Mouse (Mus musculus): ENCODE measurements around the gene Brsk2. TPM values are rescaled to one million over a fixed set of nuclear protein-coding genes. Genes with fewer than 3 reads are reported as not detected.
A peak's percentile ranks its signal among the peaks of the same experiment; 100 is the strongest.

Gene Brsk2
- polyA plus RNA-seq, 1 experiment from 2014 or later: 0.33 TPM

DNA sequence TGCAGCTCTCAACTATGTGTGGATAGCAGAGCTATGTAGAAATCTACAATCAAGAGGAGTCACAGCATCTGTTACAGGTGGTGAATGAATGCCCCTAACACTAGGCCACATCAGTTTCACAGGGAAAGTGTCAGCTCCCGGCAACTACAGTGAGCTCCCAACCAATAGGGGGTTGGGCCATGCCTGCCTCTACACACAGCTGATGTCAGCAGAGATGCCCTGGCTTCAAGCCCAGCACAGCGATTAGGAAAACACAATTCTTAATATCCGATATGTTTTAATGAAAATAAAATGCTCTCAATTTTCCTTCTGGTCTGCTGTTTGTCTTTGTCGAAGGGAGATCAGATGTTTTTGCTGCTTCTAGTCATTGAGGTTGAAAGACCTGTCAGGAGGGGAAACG, 6.1 kb upstream of the Brsk2 start:
- Histone ChIP-seq H3K4me3 (no peak overlapping the region), H3K4me1 (no peaks in the 10 kb centered on the region), H3K9ac (no peak overlapping the region), H3K9me3 (replicated peaks) (no peaks in the 10 kb centered on the region), H3K27me3 (replicated peaks) (peaks cover 64% of the 10 kb centered on the region), H3K4me2 (no peak overlapping the region), H3K27ac (no peak overlapping the region), H3K36me3 (no peaks in the 10 kb centered on the region)
- 54% methylated on average over 5 of the region's 5 CpGs for WGBS (ENCODE audit: insufficient replicate concordance)
- no peak for ATAC-seq

- Histone ChIP-seq H3K4me2 (no peak overlapping the region), H3K27ac (no peak overlapping the region), H3K4me3 (no peak overlapping the region), H3K4me1 (peaks cover 6% of the 10 kb centered on the region; the same call in 1 of the 2 replicates), H3K9ac (no peak overlapping the region), H3K36me3 (no peaks in the 10 kb centered on the region), H3K27me3 (replicated peaks) (peaks cover 75% of the 10 kb centered on the region), H3K9me3 (replicated peaks) (no peaks in the 10 kb centered on the region)
- ATAC-seq: no peak
- WGBS (ENCODE audit: insufficient replicate concordance): 39% methylated on average over 7 of the region's 7 CpGs
Measured at GRCm38 (mm10) chr7:141945927-141946326, 3.6 kb upstream of the Brsk2 start.

DNA sequence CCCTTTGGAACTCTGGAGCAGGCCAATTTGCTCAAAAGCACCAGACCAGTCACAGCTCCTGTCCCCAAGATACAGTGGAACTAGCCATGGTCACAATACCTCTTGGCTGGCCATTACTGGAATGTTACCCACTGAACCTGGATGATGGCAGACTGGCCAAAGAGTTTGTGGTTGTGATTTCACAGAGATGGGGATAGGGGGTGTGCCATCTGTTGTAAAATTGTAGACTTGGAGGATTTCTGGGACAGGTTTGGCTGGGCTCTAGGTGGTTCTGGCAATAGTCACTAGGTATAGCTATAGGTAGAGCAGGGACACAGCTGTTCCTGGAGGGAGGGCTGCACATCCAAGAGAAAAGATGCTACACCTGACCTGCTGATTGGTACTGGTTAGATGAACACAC, 2.0 kb upstream of the Brsk2 start:
- ATAC-seq: no peak
- Histone ChIP-seq H3K27me3 (replicated peaks) (peaks cover 87% of the 10 kb centered on the region), H3K4me3 (no peak overlapping the region), H3K27ac (no peak overlapping the region), H3K36me3 (no peaks in the 10 kb centered on the region), H3K9ac (no peak overlapping the region), H3K9me3 (replicated peaks) (no peaks in the 10 kb centered on the region), H3K4me1 (peaks cover 6% of the 10 kb centered on the region; the same call in 1 of the 2 replicates), H3K4me2 (no peak overlapping the region)

GRCm38 (mm10) chr7:141948045-141948444, 1.5 kb upstream of the Brsk2 start:
- H3K36me3 ChIP-seq: no peaks in the 10 kb centered on the region
- H3K27me3 ChIP-seq (replicated peaks): peaks cover 92% of the 10 kb centered on the region
- WGBS (ENCODE audit: insufficient replicate concordance): 15% methylated on average over 1 of the region's 1 CpGs
- no peak overlapping the region for H3K9ac ChIP-seq
- no peak overlapping the region for H3K4me3 ChIP-seq
- ATAC-seq: no peak
- H3K4me2 ChIP-seq: no peak overlapping the region
- H3K9me3 ChIP-seq (replicated peaks): no peaks in the 10 kb centered on the region
- H3K27ac ChIP-seq: no peak overlapping the region
- peaks cover 6% of the 10 kb centered on the region; the same call in 1 of the 2 replicates for H3K4me1 ChIP-seq

DNA sequence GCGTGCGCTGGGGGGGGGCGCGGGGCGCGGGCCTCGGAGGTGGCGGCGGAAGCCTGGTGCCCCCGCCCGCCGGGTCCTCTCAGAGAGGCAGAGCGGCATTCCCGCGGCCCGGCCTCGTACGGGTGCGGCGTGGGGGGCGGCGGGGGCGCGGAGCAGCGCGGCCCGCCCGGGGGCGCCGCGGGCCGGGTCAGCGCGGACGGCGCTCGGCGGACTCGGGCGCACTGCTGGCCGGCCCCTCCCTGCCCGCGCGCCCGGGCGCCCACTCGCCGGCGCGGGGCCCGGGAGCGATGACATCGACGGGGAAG, 200 bp downstream of the Brsk2 start:
- H3K4me2 ChIP-seq: peak overlapping the region; percentile 62
- H3K9me3 ChIP-seq (replicated peaks): no peaks in the 10 kb centered on the region
- H3K4me1 ChIP-seq: peaks cover 6% of the 10 kb centered on the region; the same call in 1 of the 2 replicates
- 0 out of 2 replicates have a peak, but pooled peaks have one; percentile 9 for ATAC-seq
- peak overlapping the region; percentile 42 for H3K4me3 ChIP-seq
- no peak overlapping the region for H3K9ac ChIP-seq
- WGBS (ENCODE audit: insufficient replicate concordance): 1% methylated on average over 26 of the region's 54 CpGs
- peaks cover 96% of the 10 kb centered on the region for H3K27me3 ChIP-seq (replicated peaks)
- H3K27ac ChIP-seq: no peak overlapping the region
- H3K36me3 ChIP-seq: no peaks in the 10 kb centered on the region

- no peak overlapping the region for H3K9ac ChIP-seq
- ATAC-seq: peak; percentile 11; the same call in 1 of the 2 replicates
Measured at GRCm38 (mm10) chr7:141950104-141951013, 808 bp downstream of the Brsk2 start.

GRCm38 (mm10) chr7:141951821-141952220, 2.3 kb downstream of the Brsk2 start:
- Histone ChIP-seq H3K36me3 (no peaks in the 10 kb centered on the region), H3K27ac (no peak overlapping the region), H3K4me1 (peaks cover 6% of the 10 kb centered on the region; the same call in 1 of the 2 replicates), H3K9me3 (replicated peaks) (no peaks in the 10 kb centered on the region), H3K4me3 (no peak overlapping the region), H3K27me3 (replicated peaks) (peaks cover 88% of the 10 kb centered on the region), H3K4me2 (no peak overlapping the region), H3K9ac (no peak overlapping the region)
- WGBS (ENCODE audit: insufficient replicate concordance): 75% methylated on average over 4 of the region's 4 CpGs
- ATAC-seq: no peak

More at GRCm38 (mm10) chr7:141950104-141951013, 808 bp downstream of the Brsk2 start:
- Histone ChIP-seq H3K27ac (no peak overlapping the region), H3K4me2 (peak overlapping the region; percentile 62), H3K36me3 (no peaks in the 10 kb centered on the region), H3K27me3 (replicated peaks) (peaks cover 94% of the 10 kb centered on the region), H3K9me3 (replicated peaks) (no peaks in the 10 kb centered on the region), H3K4me3 (peak overlapping the region; percentile 42), H3K4me1 (peaks cover 6% of the 10 kb centered on the region; the same call in 1 of the 2 replicates)
- WGBS (ENCODE audit: insufficient replicate concordance): 3% methylated on average over 48 of the region's 84 CpGs

DNA sequence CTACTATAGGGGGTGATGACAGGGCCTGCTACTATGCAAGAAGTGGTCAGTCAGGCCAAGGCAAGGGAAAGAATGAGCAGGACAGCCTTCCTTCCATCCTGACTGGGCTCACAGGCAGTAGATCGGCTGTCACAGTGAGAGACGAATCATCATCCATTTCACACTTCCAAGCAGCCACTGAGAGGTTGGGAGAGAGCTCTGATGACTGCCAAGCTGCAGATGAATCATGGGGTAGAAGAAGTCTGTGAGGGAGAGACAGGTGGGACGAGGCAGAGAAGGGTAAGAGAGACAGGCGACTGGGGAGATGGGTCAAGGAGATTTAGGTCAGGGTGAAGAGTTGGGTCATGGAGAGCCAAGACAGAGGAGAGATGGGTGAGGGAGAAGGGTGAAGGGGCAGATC, 3.4 kb downstream of the Brsk2 start:
- no peaks in the 10 kb centered on the region for H3K9me3 ChIP-seq (replicated peaks)
- H3K36me3 ChIP-seq: no peaks in the 10 kb centered on the region
- no peak overlapping the region for H3K4me3 ChIP-seq
- no peak overlapping the region for H3K27ac ChIP-seq
- H3K4me1 ChIP-seq: peaks cover 6% of the 10 kb centered on the region; the same call in 1 of the 2 replicates
- ATAC-seq: no peak
- H3K4me2 ChIP-seq: no peak overlapping the region
- peaks cover 77% of the 10 kb centered on the region for H3K27me3 ChIP-seq (replicated peaks)
- no peak overlapping the region for H3K9ac ChIP-seq
- 46% methylated on average over 4 of the region's 4 CpGs for WGBS (ENCODE audit: insufficient replicate concordance)

GRCm38 (mm10) chr7:141953616-141954015, 4.1 kb downstream of the Brsk2 start:
- H3K4me1 ChIP-seq: peaks cover 6% of the 10 kb centered on the region; the same call in 1 of the 2 replicates
- H3K36me3 ChIP-seq: no peaks in the 10 kb centered on the region
- H3K27me3 ChIP-seq (replicated peaks): peaks cover 70% of the 10 kb centered on the region
- no peaks in the 10 kb centered on the region for H3K9me3 ChIP-seq (replicated peaks)
- H3K4me3 ChIP-seq: no peak overlapping the region
- H3K27ac ChIP-seq: no peak overlapping the region
- no peak overlapping the region for H3K9ac ChIP-seq
- 70% methylated on average over 6 of the region's 6 CpGs for WGBS (ENCODE audit: insufficient replicate concordance)
- H3K4me2 ChIP-seq: no peak overlapping the region
- ATAC-seq: no peak

GRCm38 (mm10) chr7:141955565-141956173, 6.1 kb downstream of the Brsk2 start:
- no peaks in the 10 kb centered on the region for H3K4me1 ChIP-seq
- H3K4me3 ChIP-seq: no peak overlapping the region
- H3K27me3 ChIP-seq (replicated peaks): peaks cover 50% of the 10 kb centered on the region
- no peak for ATAC-seq
- H3K4me2 ChIP-seq: no peak overlapping the region
- H3K27ac ChIP-seq: no peak overlapping the region
- H3K9ac ChIP-seq: no peak overlapping the region
- no peaks in the 10 kb centered on the region for H3K9me3 ChIP-seq (replicated peaks)
- 42% methylated on average over 5 of the region's 5 CpGs for WGBS (ENCODE audit: insufficient replicate concordance)
- H3K36me3 ChIP-seq: no peaks in the 10 kb centered on the region

DNA sequence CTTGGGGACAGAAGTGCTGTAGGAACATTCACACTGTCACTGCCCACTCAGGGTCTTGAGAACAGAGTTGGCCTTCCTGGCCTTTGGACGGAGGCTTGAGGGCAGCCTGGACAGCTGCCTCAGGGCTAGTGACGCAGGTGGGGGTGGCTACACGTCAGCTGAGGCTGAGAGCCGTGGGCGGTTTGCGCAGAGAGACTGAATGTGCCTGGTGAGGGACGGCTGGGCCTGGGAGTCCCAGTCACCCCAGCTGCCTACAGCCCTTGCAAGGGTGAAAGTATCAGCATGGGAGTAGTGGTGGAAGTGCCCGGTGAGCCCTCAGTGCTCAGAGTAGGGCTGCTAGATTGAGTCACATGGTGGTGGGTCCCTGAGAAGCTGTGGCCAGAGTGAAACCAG, 6.6 kb downstream of the Brsk2 start:
- no peaks in the 10 kb centered on the region for H3K36me3 ChIP-seq

GRCm38 (mm10) chr7:141957524-141958051, 8.0 kb downstream of the Brsk2 start:
- Histone ChIP-seq H3K27ac (no peak overlapping the region), H3K4me3 (no peak overlapping the region), H3K9me3 (replicated peaks) (no peaks in the 10 kb centered on the region), H3K4me1 (no peaks in the 10 kb centered on the region), H3K9ac (no peak overlapping the region), H3K4me2 (no peak overlapping the region), H3K27me3 (replicated peaks) (peaks cover 31% of the 10 kb centered on the region), H3K36me3 (no peaks in the 10 kb centered on the region)
- ATAC-seq: no peak
- WGBS (ENCODE audit: insufficient replicate concordance): 63% methylated on average over 4 of the region's 4 CpGs

More for the DNA sequence above, 6.6 kb downstream of the Brsk2 start:
- H3K4me2 ChIP-seq: no peak overlapping the region
- no peaks in the 10 kb centered on the region for H3K9me3 ChIP-seq (replicated peaks)
- H3K27ac ChIP-seq: no peak overlapping the region
- H3K27me3 ChIP-seq (replicated peaks): peaks cover 45% of the 10 kb centered on the region
- H3K4me1 ChIP-seq: no peaks in the 10 kb centered on the region
- 69% methylated on average over 8 of the region's 8 CpGs for WGBS (ENCODE audit: insufficient replicate concordance)
- H3K9ac ChIP-seq: no peak overlapping the region
- H3K4me3 ChIP-seq: no peak overlapping the region
- ATAC-seq: no peak
